Mouse (Mus musculus): ENCODE data around the gene Ampd2. TPM values are rescaled to one million over a fixed set of nuclear protein-coding genes. Genes with fewer than 3 reads are reported as not detected.

The Ampd2 gene
- total and polyA plus RNA-seq, 3 experiments = 4.1 to 26.3 (median 4.6) TPM

- no peak for DNase-seq
- H3K36me3 ChIP-seq (ENCODE audit: control insufficient read depth, insufficient read depth, low read length) = peaks cover 5% of the 10 kb centered on the region
- H3K4me1 ChIP-seq (ENCODE audit: control insufficient read depth, insufficient read depth, low read length) = peaks cover 2% of the 10 kb centered on the region
- no peak overlapping the region for H3K27ac ChIP-seq
- 86% methylated on average over 6 of the region's 6 CpGs for WGBS
- intact Hi-C loops (cut with DNase I) = no loop called here
- H3K79me2 ChIP-seq (replicated peaks; ENCODE audit: control insufficient read depth, insufficient read depth, low read length) = no peaks in the 10 kb centered on the region
- no peaks in the 10 kb centered on the region for H3K27me3 ChIP-seq (ENCODE audit: control insufficient read depth, insufficient read depth, low read length)
- no peak overlapping the region for H3K4me3 ChIP-seq
- no peak overlapping the region for H3K9ac ChIP-seq (ENCODE audit: low read depth, low read length)
- TF ChIP-seq POLR2A (IDR thresholded peaks at IDR 0.05; ENCODE audit: insufficient read depth, low read depth, low read length) (no peak), EP300 (IDR thresholded peaks at IDR 0.05; ENCODE audit: insufficient read depth, low read depth, low read length) (no peak), CTCF (IDR thresholded peaks at IDR 0.05) (no peak)
These were observed 31.0 kb upstream of the Ampd2 start for GRCm38 (mm10) chr3:108117465-108117864.

- Histone ChIP-seq H3K4me1 (ENCODE audit: control insufficient read depth, insufficient read depth, low read length) (peaks cover 2% of the 10 kb centered on the region), H3K27ac (no peak overlapping the region), H3K79me2 (replicated peaks; ENCODE audit: control insufficient read depth, insufficient read depth, low read length) (no peaks in the 10 kb centered on the region), H3K9ac (ENCODE audit: low read depth, low read length) (no peak overlapping the region), H3K27me3 (ENCODE audit: control insufficient read depth, insufficient read depth, low read length) (no peaks in the 10 kb centered on the region), H3K36me3 (ENCODE audit: control insufficient read depth, insufficient read depth, low read length) (peaks cover 5% of the 10 kb centered on the region), H3K4me3 (no peak overlapping the region)
- WGBS = 47% methylated on average over 7 of the region's 7 CpGs
- TF ChIP-seq POLR2A (IDR thresholded peaks at IDR 0.05; ENCODE audit: insufficient read depth, low read depth, low read length) (no peak), CTCF (IDR thresholded peaks at IDR 0.05) (no peak), EP300 (IDR thresholded peaks at IDR 0.05; ENCODE audit: insufficient read depth, low read depth, low read length) (no peak)
- no peak for DNase-seq
- intact Hi-C loops (cut with DNase I) = no loop called here
These were observed 27.3 kb upstream of the Ampd2 start for GRCm38 (mm10) chr3:108113591-108114289.

GRCm38 (mm10) chr3:108112666-108113065 is 26.2 kb upstream of the Ampd2 start:
- no peak for DNase-seq
- Histone ChIP-seq H3K27ac (no peak overlapping the region), H3K9ac (ENCODE audit: low read depth, low read length) (no peak overlapping the region), H3K4me3 (no peak overlapping the region), H3K4me1 (ENCODE audit: control insufficient read depth, insufficient read depth, low read length) (peaks cover 2% of the 10 kb centered on the region), H3K36me3 (ENCODE audit: control insufficient read depth, insufficient read depth, low read length) (peaks cover 5% of the 10 kb centered on the region), H3K79me2 (replicated peaks; ENCODE audit: control insufficient read depth, insufficient read depth, low read length) (no peaks in the 10 kb centered on the region), H3K27me3 (ENCODE audit: control insufficient read depth, insufficient read depth, low read length) (no peaks in the 10 kb centered on the region)
- TF ChIP-seq POLR2A (IDR thresholded peaks at IDR 0.05; ENCODE audit: insufficient read depth, low read depth, low read length) (no peak), EP300 (IDR thresholded peaks at IDR 0.05; ENCODE audit: insufficient read depth, low read depth, low read length) (no peak), CTCF (IDR thresholded peaks at IDR 0.05) (no peak)
- 67% methylated on average over 4 of the region's 4 CpGs for WGBS
- intact Hi-C loops (cut with DNase I) = no loop called here

- no peak for TF ChIP-seq EP300 (IDR thresholded peaks at IDR 0.05; ENCODE audit: insufficient read depth, low read depth, low read length)
- no peak for TF ChIP-seq POLR2A (IDR thresholded peaks at IDR 0.05; ENCODE audit: insufficient read depth, low read depth, low read length)
- TF ChIP-seq CTCF (IDR thresholded peaks at IDR 0.05) = no peak
- H3K36me3 ChIP-seq (ENCODE audit: control insufficient read depth, insufficient read depth, low read length) = peaks cover 5% of the 10 kb centered on the region
- H3K79me2 ChIP-seq (replicated peaks; ENCODE audit: control insufficient read depth, insufficient read depth, low read length) = no peaks in the 10 kb centered on the region
- no peak overlapping the region for H3K4me3 ChIP-seq
- H3K9ac ChIP-seq (ENCODE audit: low read depth, low read length) = no peak overlapping the region
- no peaks in the 10 kb centered on the region for H3K27me3 ChIP-seq (ENCODE audit: control insufficient read depth, insufficient read depth, low read length)
- peaks cover 2% of the 10 kb centered on the region for H3K4me1 ChIP-seq (ENCODE audit: control insufficient read depth, insufficient read depth, low read length)
- no peak overlapping the region for H3K27ac ChIP-seq
- intact Hi-C loops (cut with DNase I) = no loop called here
- WGBS = 57% methylated on average over 7 of the region's 7 CpGs
- no peak for DNase-seq
These were observed 25.8 kb upstream of the Ampd2 start for GRCm38 (mm10) chr3:108112246-108112645.

GRCm38 (mm10) chr3:108111320-108111719 is 24.9 kb upstream of the Ampd2 start:
- Histone ChIP-seq H3K27me3 (ENCODE audit: control insufficient read depth, insufficient read depth, low read length) (no peaks in the 10 kb centered on the region), H3K27ac (no peak overlapping the region), H3K4me3 (no peak overlapping the region), H3K9ac (ENCODE audit: low read depth, low read length) (no peak overlapping the region), H3K4me1 (ENCODE audit: control insufficient read depth, insufficient read depth, low read length) (peaks cover 2% of the 10 kb centered on the region), H3K79me2 (replicated peaks; ENCODE audit: control insufficient read depth, insufficient read depth, low read length) (no peaks in the 10 kb centered on the region), H3K36me3 (ENCODE audit: control insufficient read depth, insufficient read depth, low read length) (peaks cover 5% of the 10 kb centered on the region)
- TF ChIP-seq CTCF (IDR thresholded peaks at IDR 0.05) = no peak
- no peak for TF ChIP-seq EP300 (IDR thresholded peaks at IDR 0.05; ENCODE audit: insufficient read depth, low read depth, low read length)
- intact Hi-C loops (cut with DNase I) = no loop called here
- DNase-seq = no peak
- 85% methylated on average over 5 of the region's 5 CpGs for WGBS

GRCm38 (mm10) chr3:108105281-108105680 is 18.8 kb upstream of the Ampd2 start:
- H3K36me3 ChIP-seq (ENCODE audit: control insufficient read depth, insufficient read depth, low read length) = no peaks in the 10 kb centered on the region; the same call in 1 of the 2 replicates
- 49% methylated on average over 3 of the region's 3 CpGs for WGBS
- H3K27ac ChIP-seq = no peak overlapping the region
- no peak for DNase-seq
- H3K4me1 ChIP-seq (ENCODE audit: control insufficient read depth, insufficient read depth, low read length) = no peaks in the 10 kb centered on the region
- no peak overlapping the region for H3K4me3 ChIP-seq
- H3K27me3 ChIP-seq (ENCODE audit: control insufficient read depth, insufficient read depth, low read length) = no peaks in the 10 kb centered on the region
- no peaks in the 10 kb centered on the region for H3K79me2 ChIP-seq (replicated peaks; ENCODE audit: control insufficient read depth, insufficient read depth, low read length)
- H3K9ac ChIP-seq (ENCODE audit: low read depth, low read length) = no peak overlapping the region
- TF ChIP-seq CTCF (IDR thresholded peaks at IDR 0.05) = no peak
- no peak for TF ChIP-seq EP300 (IDR thresholded peaks at IDR 0.05; ENCODE audit: insufficient read depth, low read depth, low read length)
- no peak for TF ChIP-seq POLR2A (IDR thresholded peaks at IDR 0.05; ENCODE audit: insufficient read depth, low read depth, low read length)
- intact Hi-C loops (cut with DNase I) = no loop called here

All from heart, adult 2 months (tissue).